Mouse (Mus musculus): ENCODE data around the gene Adgrf1.

The Adgrf1 gene

DNA sequence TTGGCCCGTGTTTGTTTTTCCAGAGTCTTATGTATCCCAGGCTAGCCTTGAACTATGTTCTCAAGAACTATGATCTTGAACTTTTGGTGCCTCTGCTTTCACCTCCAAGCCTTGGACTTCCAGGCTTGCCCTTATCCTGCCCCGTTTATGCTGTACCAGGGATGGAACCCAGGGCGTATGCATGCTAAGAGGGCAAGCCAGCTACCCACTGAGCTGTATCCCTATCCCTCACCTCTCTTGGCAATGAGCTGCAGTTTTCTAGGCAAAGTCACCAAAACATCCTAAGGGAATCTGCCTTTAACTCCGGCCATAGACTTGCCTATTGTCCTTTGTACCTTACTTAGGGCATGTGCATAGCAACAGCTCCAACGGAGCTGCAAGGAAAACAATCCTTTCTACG, 92.8 kb downstream of the Adgrf1 start:
- no peak for DNase-seq (ENCODE audit: low spot score)

DNA sequence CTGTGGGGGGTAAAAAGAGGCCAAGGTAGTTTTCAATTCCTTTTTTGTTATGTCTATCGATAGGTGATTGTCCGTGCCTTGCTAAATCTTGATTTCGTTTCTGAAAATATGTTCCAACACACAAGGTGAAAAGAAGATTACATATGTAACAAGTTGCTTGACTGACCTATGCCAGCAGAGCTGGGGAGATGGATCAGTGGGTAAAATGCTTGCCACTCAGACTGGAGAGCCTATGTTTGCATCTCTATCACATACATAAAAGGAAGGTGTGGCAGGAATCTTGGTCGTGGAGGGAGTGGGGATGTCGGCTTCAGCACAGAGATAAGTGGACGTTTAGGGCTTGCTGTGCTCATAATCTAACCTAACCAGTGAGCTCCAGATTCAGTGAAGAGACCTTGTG, 93.8 kb downstream of the Adgrf1 start:
- no peak for DNase-seq (ENCODE audit: low spot score)

DNA sequence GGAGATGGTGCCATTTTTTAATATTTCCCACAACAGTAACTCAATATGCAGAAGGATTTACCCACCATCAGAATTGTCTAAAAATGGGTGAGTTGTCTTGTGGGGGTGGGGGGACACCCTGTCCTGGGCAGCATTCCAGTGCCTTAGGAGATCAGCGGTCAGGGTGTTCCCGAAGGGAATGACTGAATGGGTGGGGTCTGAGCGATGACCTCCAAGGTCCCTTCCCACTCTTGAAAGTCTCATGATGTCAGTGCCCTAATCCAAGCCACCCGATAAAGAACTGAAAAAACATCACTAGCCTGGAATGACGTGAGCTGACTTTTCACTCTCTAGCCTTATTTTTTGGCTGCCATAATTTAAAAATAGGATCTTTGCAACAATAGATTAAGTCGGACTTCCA, 95.2 kb downstream of the Adgrf1 start:
- no peak for DNase-seq (ENCODE audit: low spot score)

DNA sequence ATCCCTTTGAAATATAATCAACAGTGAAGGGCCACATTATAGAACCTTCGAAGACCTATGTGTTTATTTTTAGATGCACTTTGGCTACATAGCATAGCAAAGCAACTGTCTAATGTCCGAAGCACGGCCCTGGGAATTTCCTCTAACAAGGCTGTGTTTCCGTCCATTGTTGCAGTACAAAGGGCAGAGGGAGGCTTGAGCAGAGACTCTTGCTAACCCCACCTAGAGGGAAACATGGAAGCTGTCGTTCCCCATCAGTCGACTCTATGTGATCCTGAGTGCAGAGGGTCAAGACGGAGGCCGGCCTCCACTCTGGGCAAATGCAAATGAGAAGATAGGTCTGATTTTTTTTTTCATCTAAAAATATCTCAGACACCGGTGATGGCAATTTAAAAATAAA, 96.4 kb downstream of the Adgrf1 start:
- no peak for DNase-seq (ENCODE audit: low spot score)

DNA sequence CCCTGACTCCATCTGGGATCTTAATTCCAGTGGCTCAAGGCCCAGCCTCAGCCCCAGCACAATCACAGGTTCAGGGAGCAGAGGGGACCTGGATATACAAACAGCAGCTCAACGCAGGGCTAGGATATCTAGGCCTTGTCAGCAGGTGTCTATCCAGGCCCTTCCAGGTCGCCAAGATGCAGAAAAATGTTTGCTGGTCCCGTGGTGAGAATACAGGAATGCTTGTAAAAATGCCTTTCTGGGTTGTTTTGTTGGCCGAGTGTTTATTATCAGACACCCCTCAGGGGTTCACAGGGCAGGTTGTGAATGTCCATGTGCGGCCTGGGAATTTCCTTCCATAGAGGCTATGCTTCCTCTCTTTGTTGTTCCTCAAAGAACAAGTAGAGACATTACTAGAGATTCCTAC, 98.0 kb downstream of the Adgrf1 start:
- DNase-seq (ENCODE audit: low spot score): no peak

DNA sequence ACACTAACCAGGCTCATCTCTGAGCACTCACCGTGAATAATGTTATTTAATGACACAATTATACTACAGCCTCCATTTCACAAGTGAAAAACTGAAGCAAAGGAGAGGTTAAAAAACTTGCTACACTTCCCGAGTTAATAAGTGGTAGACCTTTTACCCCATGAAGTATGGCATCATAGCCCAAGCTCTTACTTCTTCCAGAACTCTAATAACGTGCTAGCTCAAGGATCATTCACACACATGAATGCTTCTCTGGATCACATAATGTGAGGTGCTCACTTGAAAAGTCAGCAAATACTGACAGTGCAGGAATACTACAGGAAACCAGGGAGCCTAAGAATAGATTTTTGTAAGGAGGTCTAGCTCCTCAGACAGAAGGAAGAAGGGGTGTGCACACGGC, 102.5 kb downstream of the Adgrf1 start:
- no peak for DNase-seq (ENCODE audit: low spot score)

DNA sequence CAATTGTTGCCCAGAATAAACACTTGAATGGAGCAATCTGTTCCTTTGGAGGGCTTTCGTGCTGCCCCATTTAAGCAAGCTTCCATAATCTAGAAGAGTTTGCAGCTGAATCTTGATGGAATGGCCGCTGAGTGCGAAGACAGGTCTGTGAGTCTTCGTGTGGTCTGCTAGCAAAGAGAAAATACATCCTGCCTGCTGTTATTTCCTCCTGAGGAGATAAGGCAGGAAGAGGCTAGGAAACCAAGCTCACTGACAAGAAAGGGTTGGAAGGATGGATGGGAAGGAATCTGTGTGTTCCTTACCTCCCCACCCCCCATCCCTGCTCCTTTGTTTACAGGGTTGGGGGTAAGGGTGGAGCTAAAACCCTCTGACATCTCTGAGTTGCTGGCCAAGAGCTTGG, 103.9 kb downstream of the Adgrf1 start:
- DNase-seq (ENCODE audit: low spot score): no peak

All from MN1 (cell line).